Mouse (Mus musculus): ENCODE results near the gene Xrcc5. TPM values are rescaled to one million over a fixed set of nuclear protein-coding genes. Genes with fewer than 3 reads are reported as not detected.

The Xrcc5 gene
- polyA plus RNA-seq, 1 experiment from 2014 or later = 10.3 TPM

DNA sequence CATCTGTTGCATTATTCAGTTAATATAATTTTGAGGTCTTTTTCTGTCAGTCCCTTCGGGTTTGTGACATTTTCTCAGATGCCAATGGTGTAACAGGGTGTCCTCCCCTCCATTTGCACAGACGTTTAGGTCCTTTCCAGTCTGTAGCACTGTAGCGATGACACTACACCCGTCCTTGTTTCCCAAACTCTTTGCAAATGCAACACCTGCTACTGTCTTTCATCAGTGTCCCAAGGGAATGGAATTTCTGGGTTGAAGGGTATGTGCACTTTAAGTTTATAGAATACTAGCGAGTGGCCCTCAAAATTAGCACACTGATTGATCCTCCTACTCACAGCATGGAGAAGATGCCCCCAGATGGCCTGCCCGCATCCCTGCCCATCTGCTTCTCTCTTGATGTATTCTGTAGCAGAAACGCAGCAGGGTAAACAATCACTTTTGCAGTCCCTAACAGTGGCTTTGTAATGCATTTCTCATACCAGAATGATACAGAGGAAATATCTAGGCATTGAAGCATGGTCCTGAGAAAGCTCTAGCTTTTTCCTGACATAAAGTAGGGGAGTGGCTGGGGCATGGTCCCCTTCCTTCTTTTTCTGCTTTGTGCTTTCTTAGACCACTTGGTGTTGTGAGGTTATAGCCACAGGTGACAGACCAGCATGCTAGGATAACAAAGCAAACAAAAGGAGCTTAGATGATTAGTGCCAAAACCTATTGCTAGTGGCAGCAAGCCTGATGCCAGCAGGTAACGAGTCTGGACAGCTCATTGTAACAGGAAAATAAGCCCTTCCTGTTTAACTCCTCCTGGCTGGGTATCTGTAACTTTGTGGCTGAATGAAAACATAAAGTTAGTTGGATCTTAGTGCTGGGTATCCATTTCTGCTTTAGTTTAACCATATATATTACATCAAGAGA is 111.8 kb downstream of the Xrcc5 start:
- H3K9ac ChIP-seq (replicated peaks) = no peak overlapping the region
- H3K4me3 ChIP-seq (ENCODE audit: low read depth, low read length) = no peak overlapping the region
- H3K4me2 ChIP-seq (ENCODE audit: low read depth, low read length) = no peak overlapping the region
- no peak for ATAC-seq
- no peaks in the 10 kb centered on the region for H3K27me3 ChIP-seq (ENCODE audit: insufficient read depth, low read length)
- no peaks in the 10 kb centered on the region for H3K9me3 ChIP-seq (ENCODE audit: low read length)
- H3K36me3 ChIP-seq (replicated peaks; ENCODE audit: insufficient read depth, low read length) = no peaks in the 10 kb centered on the region
- 71% methylated on average over 8 of the region's 8 CpGs for WGBS (ENCODE audit: insufficient replicate concordance)
- TF ChIP-seq EP300 (IDR thresholded peaks at IDR 0.05; ENCODE audit: low read depth) = no peak
- TF ChIP-seq CTCF (IDR thresholded peaks at IDR 0.05; ENCODE audit: low read depth) = no peak
- no peak for DNase-seq
- no peak overlapping the region for H3K27ac ChIP-seq (ENCODE audit: low read depth)
- H3K4me1 ChIP-seq (ENCODE audit: insufficient read depth) = peaks cover 3% of the 10 kb centered on the region; the same call in 1 of the 2 replicates

DNA sequence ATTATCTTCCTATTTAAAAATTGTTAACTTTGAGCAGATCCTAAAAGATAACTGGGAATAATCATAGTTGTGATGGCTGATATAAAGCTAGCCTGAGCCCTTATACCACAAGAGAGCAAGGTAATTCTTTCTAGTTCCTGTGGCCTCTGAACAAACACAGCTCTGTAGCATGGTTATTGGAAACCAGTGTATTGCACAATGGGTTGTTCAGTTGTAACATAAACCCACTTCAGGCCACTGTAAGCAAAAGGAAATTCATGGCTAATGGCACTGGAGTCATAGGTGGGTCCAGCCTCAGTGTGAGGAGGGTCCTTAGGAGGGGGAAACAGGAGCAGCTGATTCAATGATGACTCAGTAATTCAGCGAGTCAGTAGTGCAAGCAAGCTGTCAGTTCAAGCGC is 113.0 kb downstream of the Xrcc5 start:
- DNase-seq (no peak), ATAC-seq (peak; percentile 41; the same call in 1 of the 2 replicates)
- Histone ChIP-seq H3K9me3 (ENCODE audit: low read length) (no peaks in the 10 kb centered on the region), H3K27me3 (ENCODE audit: insufficient read depth, low read length) (no peaks in the 10 kb centered on the region), H3K27ac (ENCODE audit: low read depth) (no peak overlapping the region), H3K36me3 (replicated peaks; ENCODE audit: insufficient read depth, low read length) (no peaks in the 10 kb centered on the region), H3K4me3 (ENCODE audit: low read depth, low read length) (no peak overlapping the region), H3K4me1 (ENCODE audit: insufficient read depth) (peaks cover 3% of the 10 kb centered on the region; the same call in 1 of the 2 replicates), H3K9ac (replicated peaks) (no peak overlapping the region), H3K4me2 (ENCODE audit: low read depth, low read length) (no peak overlapping the region)
- TF ChIP-seq CTCF (IDR thresholded peaks at IDR 0.05; ENCODE audit: low read depth) (no peak), EP300 (IDR thresholded peaks at IDR 0.05; ENCODE audit: low read depth) (no peak)
- 51% methylated on average over 2 of the region's 2 CpGs for WGBS (ENCODE audit: insufficient replicate concordance)

DNA sequence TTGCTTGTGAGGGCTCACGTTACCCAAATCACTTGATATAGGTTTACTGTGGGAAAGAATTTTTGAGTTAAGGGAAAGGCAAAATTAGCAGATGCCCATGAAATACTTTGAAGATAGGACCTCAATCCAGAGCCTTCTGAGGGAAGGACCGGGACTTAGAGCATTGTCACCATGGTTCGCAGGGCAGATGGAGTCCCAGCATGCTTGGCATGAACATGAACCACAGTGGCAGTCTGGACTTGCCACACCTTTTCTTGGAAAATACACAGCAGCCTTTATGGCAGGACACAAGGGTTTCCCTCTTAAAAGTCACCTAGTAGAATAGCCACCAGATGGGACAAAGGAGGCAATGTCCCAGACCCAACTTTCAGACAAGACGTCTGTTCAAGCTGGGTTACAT is 114.9 kb downstream of the Xrcc5 start:
- Histone ChIP-seq H3K4me3 (ENCODE audit: low read depth, low read length) (no peak overlapping the region), H3K9ac (replicated peaks) (no peak overlapping the region), H3K27me3 (ENCODE audit: insufficient read depth, low read length) (no peaks in the 10 kb centered on the region), H3K27ac (ENCODE audit: low read depth) (no peak overlapping the region), H3K4me2 (ENCODE audit: low read depth, low read length) (no peak overlapping the region), H3K36me3 (replicated peaks; ENCODE audit: insufficient read depth, low read length) (no peaks in the 10 kb centered on the region), H3K4me1 (ENCODE audit: insufficient read depth) (peaks cover 3% of the 10 kb centered on the region; the same call in 1 of the 2 replicates), H3K9me3 (ENCODE audit: low read length) (no peaks in the 10 kb centered on the region)
- ATAC-seq = no peak
- DNase-seq = no peak
- 82% methylated on average over 4 of the region's 4 CpGs for WGBS (ENCODE audit: insufficient replicate concordance)
- TF ChIP-seq EP300 (IDR thresholded peaks at IDR 0.05; ENCODE audit: low read depth) (no peak), CTCF (IDR thresholded peaks at IDR 0.05; ENCODE audit: low read depth) (no peak)

DNA sequence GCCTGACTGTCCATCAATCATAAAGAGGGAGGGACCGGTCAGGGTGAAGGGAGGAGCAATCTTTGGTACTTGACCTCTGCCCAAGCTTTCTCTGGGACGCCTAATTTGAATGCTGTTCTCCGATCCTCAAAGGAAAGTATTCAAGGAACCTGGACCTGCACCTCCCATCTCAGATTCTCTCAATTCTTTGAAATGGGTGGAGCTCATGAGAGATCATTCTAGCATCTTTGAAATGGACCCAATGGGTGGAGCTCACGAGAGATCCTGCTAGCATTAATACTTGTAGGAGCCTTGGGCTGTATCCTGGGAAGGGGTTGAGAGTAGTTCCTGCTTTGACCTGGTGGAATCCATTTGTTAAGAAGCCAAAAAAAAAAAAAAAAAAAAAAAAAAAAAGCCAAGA is 119.2 kb downstream of the Xrcc5 start:
- 0 out of 2 replicates have a peak, but pooled peaks cover 8% of the 10 kb centered on the region for H3K4me1 ChIP-seq (ENCODE audit: insufficient read depth)
- no peak overlapping the region for H3K9ac ChIP-seq (replicated peaks)
- H3K9me3 ChIP-seq (ENCODE audit: low read length) = no peaks in the 10 kb centered on the region
- no peak for TF ChIP-seq CTCF (IDR thresholded peaks at IDR 0.05; ENCODE audit: low read depth)
- TF ChIP-seq EP300 (IDR thresholded peaks at IDR 0.05; ENCODE audit: low read depth) = no peak
- DNase-seq (no peak), ATAC-seq (no peak)
- H3K27ac ChIP-seq (ENCODE audit: low read depth) = no peak overlapping the region
- H3K36me3 ChIP-seq (replicated peaks; ENCODE audit: insufficient read depth, low read length) = no peaks in the 10 kb centered on the region
- no peak overlapping the region for H3K4me3 ChIP-seq (ENCODE audit: low read depth, low read length)
- H3K27me3 ChIP-seq (ENCODE audit: insufficient read depth, low read length) = no peaks in the 10 kb centered on the region
- WGBS (ENCODE audit: insufficient replicate concordance) = 77% methylated on average over 4 of the region's 4 CpGs
- no peak overlapping the region for H3K4me2 ChIP-seq (ENCODE audit: low read depth, low read length)

DNA sequence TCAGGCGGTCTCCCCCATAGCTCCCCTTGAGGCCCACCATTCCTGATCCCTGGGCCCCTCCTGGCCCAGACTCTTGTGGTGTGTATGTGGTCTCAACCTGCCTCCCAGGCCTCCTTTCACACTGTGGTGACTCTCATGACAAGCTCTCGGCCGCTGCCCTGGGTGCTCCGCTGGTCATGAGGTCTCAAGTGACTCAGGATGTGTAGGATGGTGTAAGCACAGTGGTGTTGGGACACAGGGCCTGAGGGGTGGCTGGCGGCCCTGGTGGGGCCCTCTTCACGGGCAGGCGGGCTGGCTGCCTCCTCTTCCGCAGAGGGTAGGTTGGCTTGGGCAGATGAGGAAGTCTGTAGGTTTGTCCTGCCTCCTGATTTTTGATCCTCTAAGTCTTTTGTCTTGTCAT is 121.3 kb downstream of the Xrcc5 start:
- whole genome bisulfite sequencing (ENCODE audit: insufficient replicate concordance) = 71% methylated on average over 8 of the region's 8 CpGs
- H3K27me3 ChIP-seq (ENCODE audit: insufficient read depth, low read length) = no peaks in the 10 kb centered on the region
- H3K4me1 ChIP-seq (ENCODE audit: insufficient read depth) = 0 out of 2 replicates have a peak, but pooled peaks cover 8% of the 10 kb centered on the region
- no peak for TF ChIP-seq EP300 (IDR thresholded peaks at IDR 0.05; ENCODE audit: low read depth)
- no peak for TF ChIP-seq CTCF (IDR thresholded peaks at IDR 0.05; ENCODE audit: low read depth)
- no peaks in the 10 kb centered on the region for H3K9me3 ChIP-seq (ENCODE audit: low read length)
- no peaks in the 10 kb centered on the region for H3K36me3 ChIP-seq (replicated peaks; ENCODE audit: insufficient read depth, low read length)
- no peak overlapping the region for H3K9ac ChIP-seq (replicated peaks)
- no peak overlapping the region for H3K4me2 ChIP-seq (ENCODE audit: low read depth, low read length)
- DNase-seq (peak; percentile 62), ATAC-seq (peak; percentile 74)
- H3K4me3 ChIP-seq (ENCODE audit: low read depth, low read length) = no peak overlapping the region
- no peak overlapping the region; the same call in 1 of the 2 replicates for H3K27ac ChIP-seq (ENCODE audit: low read depth)

DNA sequence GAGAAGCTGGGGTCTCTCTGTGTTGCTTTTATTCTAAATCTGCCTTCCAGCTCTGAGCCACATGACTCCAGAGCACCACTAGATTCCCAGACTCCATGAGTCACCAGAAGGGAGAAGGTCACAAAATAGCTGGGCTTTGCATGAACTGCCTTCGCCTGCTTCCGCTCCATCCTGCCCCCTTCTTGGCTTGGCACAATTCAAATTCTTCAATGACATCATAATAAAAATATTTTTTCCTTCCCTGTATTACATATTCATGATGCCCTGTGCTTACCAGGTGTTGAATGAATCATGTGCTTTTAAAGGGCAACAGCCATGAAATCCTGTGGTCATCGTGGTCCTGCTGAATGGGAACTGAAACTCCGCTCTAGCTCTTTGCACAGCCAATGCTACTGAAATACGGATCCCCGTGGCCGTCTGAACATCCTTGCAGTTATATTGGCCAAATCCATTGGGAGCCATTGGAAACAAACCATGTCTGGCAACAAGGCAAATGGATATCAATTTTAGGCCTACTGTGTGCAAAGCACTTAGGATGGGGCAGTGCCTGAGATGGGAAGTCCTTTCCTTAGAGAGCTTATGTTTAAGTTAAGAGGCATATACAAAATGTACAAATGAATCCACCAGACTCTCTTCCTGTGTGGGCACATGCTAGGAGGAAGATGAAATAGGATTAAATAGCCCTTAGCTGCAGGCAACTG is 122.0 kb downstream of the Xrcc5 start:
- ATAC-seq (peak; percentile 44; the same call in 1 of the 2 replicates), DNase-seq (peak; percentile 21)
- H3K9me3 ChIP-seq (ENCODE audit: low read length) = no peaks in the 10 kb centered on the region
- H3K4me3 ChIP-seq (ENCODE audit: low read depth, low read length) = no peak overlapping the region
- no peak overlapping the region for H3K4me2 ChIP-seq (ENCODE audit: low read depth, low read length)
- 0 out of 2 replicates have a peak, but pooled peaks cover 8% of the 10 kb centered on the region for H3K4me1 ChIP-seq (ENCODE audit: insufficient read depth)
- H3K27me3 ChIP-seq (ENCODE audit: insufficient read depth, low read length) = no peaks in the 10 kb centered on the region
- TF ChIP-seq CTCF (IDR thresholded peaks at IDR 0.05; ENCODE audit: low read depth) (no peak), EP300 (IDR thresholded peaks at IDR 0.05; ENCODE audit: low read depth) (no peak)
- no peak overlapping the region for H3K27ac ChIP-seq (ENCODE audit: low read depth)
- H3K9ac ChIP-seq (replicated peaks) = no peak overlapping the region
- no peaks in the 10 kb centered on the region for H3K36me3 ChIP-seq (replicated peaks; ENCODE audit: insufficient read depth, low read length)
- 70% methylated on average over 7 of the region's 7 CpGs for WGBS (ENCODE audit: insufficient replicate concordance)
